Mouse (Mus musculus): Measurements from ENCODE around the gene Ppp1r10. TPM values are rescaled to one million over a fixed set of nuclear protein-coding genes. Genes with fewer than 3 reads are reported as not detected.

Ppp1r10 gene
- polyA plus RNA-seq, 1 experiment: 39.6 TPM

- TF ChIP-seq CTCF (IDR thresholded peaks at IDR 0.05; ENCODE audit: extremely low read depth, insufficient read depth, low read length) (no peak), POLR2A (IDR thresholded peaks at IDR 0.05; ENCODE audit: extremely low read depth, insufficient read depth, low read length) (no peak)
- H3K27ac ChIP-seq (ENCODE audit: insufficient read depth, low read length): peak overlapping the region; percentile 76; the same call in 1 of the 2 replicates
- H3K4me3 ChIP-seq (ENCODE audit: insufficient read depth, low read length): peak overlapping the region; percentile 97
- peaks cover 2% of the 10 kb centered on the region for H3K4me1 ChIP-seq (ENCODE audit: control insufficient read depth, insufficient read depth, low read length)
These were observed 64.1 kb downstream of the Ppp1r10 start for GRCm38 (mm10) chr17:35980363-35980754.

GRCm38 (mm10) chr17:35981776-35982175 is 65.5 kb downstream of the Ppp1r10 start:
- no peak overlapping the region for H3K4me3 ChIP-seq (ENCODE audit: insufficient read depth, low read length)
- H3K4me1 ChIP-seq (ENCODE audit: control insufficient read depth, insufficient read depth, low read length): peaks cover 2% of the 10 kb centered on the region
- H3K27ac ChIP-seq (ENCODE audit: insufficient read depth, low read length): no peak overlapping the region
- TF ChIP-seq CTCF (IDR thresholded peaks at IDR 0.05; ENCODE audit: extremely low read depth, insufficient read depth, low read length) (no peak), POLR2A (IDR thresholded peaks at IDR 0.05; ENCODE audit: extremely low read depth, insufficient read depth, low read length) (no peak)

Other genes with a start within 250 kb of the Ppp1r10 start
- 34.5 and 38.9 TPM in 2 replicates for gene Vars2, start 248.8 kb upstream of the Ppp1r10 start, polyA plus RNA-seq (2012; rRNA removed)
- 29.8 and 32.9 TPM in 2 replicates for gene Gtf2h4, start 242.7 kb upstream of the Ppp1r10 start, polyA plus RNA-seq (2012; rRNA removed)
- 42.8 and 44.9 TPM in 2 replicates for gene Ddr1, start 211.8 kb upstream of the Ppp1r10 start, polyA plus RNA-seq (2012; rRNA removed)
- 13.4 and 18.4 TPM in 2 replicates for gene Ier3, start 94.8 kb upstream of the Ppp1r10 start, polyA plus RNA-seq (2012; rRNA removed)
- 212 and 223 TPM in 2 replicates for gene Flot1, start 93.2 kb upstream of the Ppp1r10 start, polyA plus RNA-seq (2012; rRNA removed)
- gene Tubb5, start 78.1 kb upstream of the Ppp1r10 start, polyA plus RNA-seq (2012; rRNA removed): 453 and 474 TPM in 2 replicates
- 7.7 and 8.4 TPM in 2 replicates for gene Mdc1, start 74.9 kb upstream of the Ppp1r10 start, polyA plus RNA-seq (2012; rRNA removed)
- 7.5 and 9.3 TPM in 2 replicates for gene Nrm, start 55.1 kb upstream of the Ppp1r10 start, polyA plus RNA-seq (2012; rRNA removed)
- gene Ppp1r18, start 50.8 kb upstream of the Ppp1r10 start, polyA plus RNA-seq (2012; rRNA removed): 11.1 and 11.4 TPM in 2 replicates
- 42.6 and 44.1 TPM in 2 replicates for gene Dhx16, start 36.6 kb upstream of the Ppp1r10 start, polyA plus RNA-seq (2012; rRNA removed)
- 103 TPM in 2 replicates for gene 2310061I04Rik, start 19.0 kb upstream of the Ppp1r10 start, polyA plus RNA-seq (2012; rRNA removed)
- 92.6 and 96.8 TPM in 2 replicates for gene Atat1, start 6.4 kb upstream of the Ppp1r10 start, polyA plus RNA-seq (2012; rRNA removed)
- 64.3 and 65.7 TPM in 2 replicates for gene Mrps18b, start within 50 bp of the Ppp1r10 start, polyA plus RNA-seq (2012; rRNA removed)
- gene Abcf1, start 53.3 kb downstream of the Ppp1r10 start, polyA plus RNA-seq (2012; rRNA removed): 76.4 and 87.8 TPM in 2 replicates
- gene Gnl1, start 63.4 kb downstream of the Ppp1r10 start, polyA plus RNA-seq (2012; rRNA removed): 131 and 140 TPM in 2 replicates
- 47.0 and 47.8 TPM in 2 replicates for gene Prr3, start 63.8 kb downstream of the Ppp1r10 start, polyA plus RNA-seq (2012; rRNA removed)
- 1.3 and 1.8 TPM in 2 replicates for gene H2-T24, start 104.1 kb downstream of the Ppp1r10 start, polyA plus RNA-seq (2012; rRNA removed)
- 27.6 and 31.8 TPM in 2 replicates for gene H2-T23, start 116.4 kb downstream of the Ppp1r10 start, polyA plus RNA-seq (2012; rRNA removed)
- gene H2-T22, start 126.3 kb downstream of the Ppp1r10 start, polyA plus RNA-seq (2012; rRNA removed): 18.3 and 19.0 TPM in 2 replicates
- gene Gm6034, start 126.5 kb downstream of the Ppp1r10 start, polyA plus RNA-seq (2012; rRNA removed): not detected in 2 replicates
- gene Gm11127, start 141.9 kb downstream of the Ppp1r10 start, polyA plus RNA-seq (2012; rRNA removed): 0.23 and 0.35 TPM in 2 replicates
- not detected in 2 replicates for gene Gm19684, start 205.2 kb downstream of the Ppp1r10 start, polyA plus RNA-seq (2012; rRNA removed)
- gene Gm7030, start 213.0 kb downstream of the Ppp1r10 start, polyA plus RNA-seq (2012; rRNA removed): not detected in 2 replicates